Mouse (Mus musculus): ENCODE measurements around the gene Cd300a.

- TF ChIP-seq CTCF (conservative IDR thresholded peaks at IDR 0.05; ENCODE audit: insufficient read depth, insufficient read length, low read depth, low read length), result no peak
- no peak for TF ChIP-seq POLR2A (IDR thresholded peaks at IDR 0.05; ENCODE audit: low read depth, low read length)
Measured at GRCm38 (mm10) chr11:114849572-114849971, 40.3 kb upstream of the Cd300a start.
